8 mouse cellular contexts compared by ENCODE assay signal in the genomic region with DNA sequence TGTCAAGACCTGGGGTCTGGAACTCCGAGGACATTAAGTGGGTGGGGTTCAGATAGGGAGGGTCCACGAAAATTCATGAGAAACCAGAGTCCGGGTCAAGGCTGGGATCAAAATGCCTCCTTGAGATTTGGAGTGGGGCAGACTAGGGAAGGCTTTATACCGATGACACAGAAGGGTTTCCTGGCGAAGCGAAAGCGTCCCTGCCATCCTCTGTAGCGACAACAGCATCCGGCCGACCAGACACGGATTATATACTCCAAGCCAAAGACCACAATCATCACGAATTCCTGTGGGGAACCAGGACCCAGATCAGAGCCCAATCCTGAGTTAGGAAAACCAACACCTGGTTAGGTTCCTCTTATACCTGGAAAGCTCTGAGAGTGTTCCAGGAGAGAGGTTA. TPM values are rescaled to one million over a fixed set of nuclear protein-coding genes. Genes with fewer than 3 reads are reported as not detected.
DNase-seq lines count a peak whose midpoint lies in the region; ATAC-seq lines count a peak whose summit lies in the region.

No protein-coding gene starts in this region.

- WGBS in kidney, embryonic 16.5 days = 15% methylated on average over 12 of the region's 12 CpGs
- 19% methylated on average over 12 of the region's 12 CpGs for WGBS in embryonic facial prominence, embryonic 12.5 days
- 24% methylated on average over 12 of the region's 12 CpGs for WGBS in midbrain, embryonic 16.5 days

- H3K4me3 ChIP-seq in kidney, embryonic 16.5 days (ENCODE audit: low read length) = peak overlapping the region; percentile 39
- peak overlapping the region; percentile 39 for H3K4me3 ChIP-seq in embryonic facial prominence, embryonic 12.5 days
- H3K4me3 ChIP-seq in midbrain, embryonic 16.5 days (ENCODE audit: low read depth, low read length) = peak overlapping the region; percentile 25

- peaks cover 9% of the 10 kb centered on the region for H3K27me3 ChIP-seq in kidney, embryonic 16.5 days (ENCODE audit: insufficient read depth, low read length)
- 0 out of 2 replicates have a peak, but pooled peaks cover 4% of the 10 kb centered on the region for H3K27me3 ChIP-seq in embryonic facial prominence, embryonic 12.5 days
- H3K27me3 ChIP-seq in midbrain, embryonic 16.5 days (ENCODE audit: control insufficient read depth, insufficient read depth, low read depth, low read length) = no peaks in the 10 kb centered on the region; the same call in 1 of the 2 replicates

- no peaks in the 10 kb centered on the region for H3K36me3 ChIP-seq in kidney, embryonic 16.5 days (ENCODE audit: insufficient read depth, low read length)
- H3K36me3 ChIP-seq in embryonic facial prominence, embryonic 12.5 days = no peaks in the 10 kb centered on the region
- H3K36me3 ChIP-seq in midbrain, embryonic 16.5 days (ENCODE audit: control insufficient read depth, insufficient read depth, low read length) = no peaks in the 10 kb centered on the region

- peaks cover 5% of the 10 kb centered on the region; the same call in 1 of the 2 replicates for H3K4me1 ChIP-seq in kidney, embryonic 16.5 days (ENCODE audit: insufficient read depth, low read length)
- H3K4me1 ChIP-seq in embryonic facial prominence, embryonic 12.5 days = peaks cover 8% of the 10 kb centered on the region; the same call in 1 of the 2 replicates
- 0 out of 2 replicates have a peak, but pooled peaks cover 3% of the 10 kb centered on the region for H3K4me1 ChIP-seq in midbrain, embryonic 16.5 days (ENCODE audit: control insufficient read depth, insufficient read depth, low read length)

- peak overlapping the region; percentile 68 for H3K4me2 ChIP-seq in kidney, embryonic 16.5 days (replicated peaks; ENCODE audit: low read depth, low read length)
- peak overlapping the region; percentile 70 for H3K4me2 ChIP-seq in embryonic facial prominence, embryonic 12.5 days (replicated peaks)
- H3K4me2 ChIP-seq in midbrain, embryonic 16.5 days (ENCODE audit: low read length) = peak overlapping the region; percentile 53

- no peak for DNase-seq in kidney, postnatal 14 days
- no peak for DNase-seq in adrenal gland, postnatal 36 days
- DNase-seq in left cerebral cortex, postnatal 4 days = no peak

- no peak; the same call in 1 of the 2 replicates for ATAC-seq in kidney, embryonic 16.5 days (ENCODE audit: low FRiP score, low TSS enrichment)
- no peak for ATAC-seq in embryonic facial prominence, embryonic 12.5 days (ENCODE audit: insufficient number of reproducible peaks, insufficient read depth, low FRiP score, low TSS enrichment)
- ATAC-seq in inflammation-experienced regulatory T-cells, adult 6 months = peak; percentile 62
- no peak for ATAC-seq in midbrain, embryonic 16.5 days
- ATAC-seq in erythroid progenitor cell, adult 5-6 weeks (replicated peaks; ENCODE audit: low FRiP score, poor library complexity, severe bottlenecking) = no peak

- peak overlapping the region; percentile 31; the same call in 1 of the 2 replicates for H3K9ac ChIP-seq in kidney, embryonic 16.5 days (replicated peaks; ENCODE audit: low read length)
- peak overlapping the region; percentile 35; the same call in 1 of the 2 replicates for H3K9ac ChIP-seq in embryonic facial prominence, embryonic 12.5 days
- peak overlapping the region; percentile 6; the same call in 1 of the 2 replicates for H3K9ac ChIP-seq in midbrain, embryonic 16.5 days (ENCODE audit: low read depth, low read length)

- no peaks in the 10 kb centered on the region for H3K9me3 ChIP-seq in kidney, embryonic 16.5 days (ENCODE audit: low read length)
- no peaks in the 10 kb centered on the region for H3K9me3 ChIP-seq in embryonic facial prominence, embryonic 12.5 days
- H3K9me3 ChIP-seq in midbrain, embryonic 16.5 days (replicated peaks; ENCODE audit: control insufficient read depth, low read length, poor library complexity, severe bottlenecking) = no peaks in the 10 kb centered on the region

- intact Hi-C loops in left cerebral cortex, postnatal 4 days (cut with DNase I) = no loop called here

- no peak overlapping the region for H3K27ac ChIP-seq in kidney, embryonic 16.5 days (ENCODE audit: low read length)
- no peak overlapping the region for H3K27ac ChIP-seq in embryonic facial prominence, embryonic 12.5 days
- H3K27ac ChIP-seq in midbrain, embryonic 16.5 days (ENCODE audit: low read length) = no peak overlapping the region

RNA-seq across cellular contexts. Expression of a gene that starts 31.6 kb away (rescaled TPM):
- polyA plus RNA-seq in kidney, embryonic 16.5 days (2015; fragmentation: Nextera tagmentation; extraction: Ambion mirVana) = 0.85 and 1.7 TPM in 2 replicates
- polyA plus RNA-seq in embryonic facial prominence, embryonic 12.5 days (2016; fragmentation: Nextera tagmentation; extraction: Ambion mirVana) = 6.9 TPM in 2 replicates
- polyA plus RNA-seq in inflammation-experienced regulatory T-cells, adult 6 months (2017; shearing (Covaris generic)) = not detected
- polyA plus RNA-seq in midbrain, embryonic 16.5 days (2015; fragmentation: Nextera tagmentation; extraction: Ambion mirVana) = 5.3 and 5.8 TPM in 2 replicates
- total RNA-seq in adrenal gland, postnatal 36 days (2021) = 1 to 10 TPM; 2.3 TPM
- total RNA-seq in erythroid progenitor cell, adult 5-6 weeks (2015; ENCODE audit: low replicate concordance) = 3.6 TPM in 1 of 2 replicates, not detected in the other
- total RNA-seq in erythroid progenitor cell, adult 5-6 weeks (2017; ENCODE audit: low replicate concordance) = not detected in 2 replicates
- total RNA-seq in left cerebral cortex, postnatal 4 days (2021) = 10 to 100 TPM; 19.6 to 21.1 TPM

RNA-seq across cellular contexts. Expression of a gene that starts 50.4 kb away (rescaled TPM):
- 10.6 and 13.1 TPM in 2 replicates for polyA plus RNA-seq in kidney, embryonic 16.5 days (2015; fragmentation: Nextera tagmentation; extraction: Ambion mirVana)
- polyA plus RNA-seq in embryonic facial prominence, embryonic 12.5 days (2016; fragmentation: Nextera tagmentation; extraction: Ambion mirVana) = 5.8 and 7.3 TPM in 2 replicates
- under 1 TPM in 1 of 3 experiments, not detected in 2; 0.46 TPM for polyA plus RNA-seq in inflammation-experienced regulatory T-cells, adult 6 months (2017; shearing (Covaris generic))
- polyA plus RNA-seq in midbrain, embryonic 16.5 days (2015; fragmentation: Nextera tagmentation; extraction: Ambion mirVana) = 0.67 and 1.4 TPM in 2 replicates
- 10 to 100 TPM in 1 of 2 experiments, 1 to 10 TPM in 1; 6.0 to 56.0 TPM for total RNA-seq in adrenal gland, postnatal 36 days (2021)
- total RNA-seq in erythroid progenitor cell, adult 5-6 weeks (2015; ENCODE audit: low replicate concordance) = 10.9 and 13.3 TPM in 2 replicates
- total RNA-seq in erythroid progenitor cell, adult 5-6 weeks (2017; ENCODE audit: low replicate concordance) = 5.6 TPM in 2 replicates
- 1 to 10 TPM; 2.9 to 3.5 TPM for total RNA-seq in left cerebral cortex, postnatal 4 days (2021)
